Mouse (Mus musculus) testis, adult 2 months (tissue): ENCODE measurements around the gene Lnx1.

Experiments used
- CTCF ChIP-seq: fragments of 200-500 bp; IDR thresholded peaks from 2 replicates; pipeline ENCODE4 v1.5.1; 2012; ENCODE audit warnings: low read depth, mild to moderate bottlenecking, inconsistent platforms, low read length, moderate library complexity; ENCODE audit not compliant: control insufficient read depth, insufficient read depth, insufficient replicate concordance
- POLR2A ChIP-seq: fragments of 200-500 bp; IDR thresholded peaks from 2 replicates; pipeline ENCODE4 v1.6.1; 2012; ENCODE audit warnings: low read depth, mild to moderate bottlenecking, inconsistent platforms, low read length, moderate library complexity; ENCODE audit not compliant: control insufficient read depth

DNA sequence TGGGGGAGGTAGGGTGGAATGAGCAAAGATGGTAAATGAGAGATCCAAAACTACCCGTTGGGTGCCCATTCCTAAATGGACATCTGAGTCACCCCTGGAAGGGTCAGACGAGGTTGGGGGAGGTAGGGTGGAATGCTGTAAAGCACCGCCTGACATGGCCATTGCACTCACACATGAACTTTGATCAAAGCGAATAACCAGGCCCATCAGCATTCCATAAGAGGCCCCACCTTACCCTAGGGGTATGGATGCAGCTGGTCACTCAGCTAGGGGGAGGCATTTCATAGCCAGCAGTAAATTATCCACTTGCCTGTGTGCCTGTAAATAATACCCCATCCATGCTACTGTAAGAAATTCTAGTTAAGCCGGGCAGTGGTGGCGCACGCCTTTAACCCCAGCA is 113.6 kb downstream of the Lnx1 start:
- TF ChIP-seq CTCF (no peak), POLR2A (no peak)
